ENCODE assay signal across 9 mouse cellular contexts in genomic region chr10:89442640-89443039, GRCm38 (mm10). TPM values are rescaled to one million over a fixed set of nuclear protein-coding genes. Genes with fewer than 3 reads are reported as not detected.
DNase-seq lines count a peak whose midpoint lies in the region; ATAC-seq and TF ChIP-seq lines count a peak whose summit lies in the region.
"Had no signal": no experiment of that assay in that cellular context is flagged by ENCODE, and none has a peak within 500 bp of the region (broad histone marks: within the 10 kb centered on the region; RNA-seq: fewer than 3 reads in every experiment).

No protein-coding gene starts in this region.

- H3K9ac ChIP-seq in heart, embryonic 11.5 days (ENCODE audit: low read depth, low read length): peak overlapping the region; percentile 85
- H3K9ac ChIP-seq in heart, postnatal 0 days (replicated peaks; ENCODE audit: low read depth, low read length): peak overlapping the region; percentile 70

- no peak for DNase-seq in heart, adult 18-20 months
- DNase-seq in Muller cell, postnatal 12 days (ENCODE audit: inconsistent ontology term): peak; percentile 17
- no peak for DNase-seq in heart, postnatal 0 days (ENCODE audit: low spot score)
- no peak for DNase-seq in midbrain, embryonic 10.5 days (ENCODE audit: low spot score)
- no peak for DNase-seq in urinary bladder, postnatal 25 days (ENCODE audit: low spot score)
- DNase-seq in right cerebral cortex, postnatal 10 days (ENCODE audit: low spot score in 2 of 2): no peak
- no peak for DNase-seq in cerebellum, postnatal 25 days

- peak overlapping the region; percentile 81 for H3K4me3 ChIP-seq in heart, embryonic 11.5 days (ENCODE audit: low read depth, low read length)
- H3K4me3 ChIP-seq in heart, postnatal 0 days (ENCODE audit: low read depth, low read length): peak overlapping the region; percentile 79
- peak overlapping the region; percentile 77 for H3K4me3 ChIP-seq in midbrain, embryonic 10.5 days

- WGBS in heart, embryonic 11.5 days (ENCODE audit: insufficient replicate concordance): 17% methylated on average over 4 of the region's 4 CpGs
- 6% methylated on average over 4 of the region's 4 CpGs for WGBS in heart, postnatal 0 days
- 34% methylated on average over 4 of the region's 4 CpGs for WGBS in midbrain, embryonic 10.5 days

- H3K27ac ChIP-seq in heart, embryonic 11.5 days (ENCODE audit: low read depth, low read length): no peak overlapping the region
- H3K27ac ChIP-seq in heart, postnatal 0 days (ENCODE audit: low read depth): no peak overlapping the region
- no peak overlapping the region; the same call in 1 of the 2 replicates for H3K27ac ChIP-seq in midbrain, embryonic 10.5 days (replicated peaks)

- no peaks in the 10 kb centered on the region for H3K9me3 ChIP-seq in heart, embryonic 11.5 days (replicated peaks; ENCODE audit: control insufficient read depth, low read length)
- H3K9me3 ChIP-seq in heart, postnatal 0 days (replicated peaks; ENCODE audit: control insufficient read depth, low read length): no peaks in the 10 kb centered on the region
- no peaks in the 10 kb centered on the region; the same call in 1 of the 2 replicates for H3K9me3 ChIP-seq in midbrain, embryonic 10.5 days (replicated peaks)

- TF ChIP-seq EP300 in heart, postnatal 0 days (IDR thresholded peaks at IDR 0.05; ENCODE audit: low read depth): no peak

- no peak for TF ChIP-seq CTCF in heart, postnatal 0 days (IDR thresholded peaks at IDR 0.05; ENCODE audit: low read depth)

- no peaks in the 10 kb centered on the region for H3K36me3 ChIP-seq in heart, embryonic 11.5 days (ENCODE audit: control insufficient read depth, insufficient read depth, low read length)
- H3K36me3 ChIP-seq in heart, postnatal 0 days (replicated peaks; ENCODE audit: control insufficient read depth, insufficient read depth, low read length): no peaks in the 10 kb centered on the region; the same call in 1 of the 2 replicates
- peaks cover 13% of the 10 kb centered on the region for H3K36me3 ChIP-seq in midbrain, embryonic 10.5 days
- H3K36me3 ChIP-seq: G1E had no signal

- H3K27me3 ChIP-seq in heart, embryonic 11.5 days (ENCODE audit: control insufficient read depth, insufficient read depth, low read length): no peaks in the 10 kb centered on the region
- H3K27me3 ChIP-seq in heart, postnatal 0 days (ENCODE audit: control insufficient read depth, insufficient read depth, low read length): no peaks in the 10 kb centered on the region
- peaks cover 82% of the 10 kb centered on the region for H3K27me3 ChIP-seq in midbrain, embryonic 10.5 days (ENCODE audit: low read depth, poor library complexity, severe bottlenecking)

- ATAC-seq in heart, embryonic 11.5 days (replicated peaks; ENCODE audit: insufficient number of reproducible peaks, low FRiP score, low TSS enrichment): no peak
- ATAC-seq in heart, postnatal 0 days (ENCODE audit: insufficient read depth, low read depth): no peak

- peaks cover 12% of the 10 kb centered on the region for H3K4me1 ChIP-seq in heart, embryonic 11.5 days (ENCODE audit: control insufficient read depth, insufficient read depth, low read length)
- H3K4me1 ChIP-seq in heart, postnatal 0 days (ENCODE audit: control insufficient read depth, insufficient read depth): peaks cover 14% of the 10 kb centered on the region; the same call in 1 of the 2 replicates
- peaks cover 22% of the 10 kb centered on the region for H3K4me1 ChIP-seq in midbrain, embryonic 10.5 days

- H3K4me2 ChIP-seq in heart, embryonic 11.5 days: peak overlapping the region; percentile 85
- H3K4me2 ChIP-seq in heart, postnatal 0 days (ENCODE audit: low read depth, low read length): peak overlapping the region; percentile 79

RNA-seq across cellular contexts. Expression of gene Gas2l3, which starts 1.1 kb away (rescaled TPM):
- 15.3 and 17.6 TPM in 2 replicates for polyA plus RNA-seq in heart, embryonic 11.5 days (2014; fragmentation: Nextera tagmentation; extraction: Ambion mirVana)
- total RNA-seq in heart, adult 18-20 months (2021): 1 to 10 TPM; 2.7 to 3.1 TPM
- total RNA-seq in heart, postnatal 0 days (2014; rRNA removed; ENCODE audit: low replicate concordance): 19.7 and 29.3 TPM in 2 replicates
- polyA plus RNA-seq in heart, postnatal 0 days (2015; fragmentation: Nextera tagmentation; extraction: Ambion mirVana): 7.8 and 8.0 TPM in 2 replicates
- 18.7 and 19.4 TPM in 2 replicates for polyA plus RNA-seq in midbrain, embryonic 10.5 days (2016; fragmentation: Nextera tagmentation; extraction: Ambion mirVana)
- polyA plus RNA-seq: G1E had no signal
